Mouse (Mus musculus): ENCODE measurements around the gene Ces4a.
A peak's percentile ranks its signal among the peaks of the same experiment; 100 is the strongest.
"Not testable (repeated sequence)": the region's sequence is repeated elsewhere in the genome, so short reads cannot be mapped to it uniquely, and the experiment has no call there.

Gene Ces4a

GRCm38 (mm10) chr8:105169582-105169981, 38.0 kb downstream of the Ces4a start:
- no peak for DNase-seq (ENCODE audit: low read depth in 2 of 2, low spot score in 2 of 2)

- no peak for DNase-seq (ENCODE audit: low read depth in 2 of 2, low spot score in 2 of 2)
These were observed 38.4 kb downstream of the Ces4a start for GRCm38 (mm10) chr8:105170041-105170380.

GRCm38 (mm10) chr8:105170381-105171115, 38.9 kb downstream of the Ces4a start, which contains the start of gene Cbfb:
TSS of gene Cbfb (plus strand) at chr8:105170674.
- peak; percentile 94 to 95 for DNase-seq (ENCODE audit: low read depth in 2 of 2, low spot score in 2 of 2)

GRCm38 (mm10) chr8:105171116-105172002, 39.8 kb downstream of the Ces4a start:
- DNase-seq (ENCODE audit: low read depth in 2 of 2, low spot score in 2 of 2): peak; percentile 53

- DNase-seq (ENCODE audit: low read depth in 2 of 2, low spot score in 2 of 2): no peak
These were observed 40.4 kb downstream of the Ces4a start for GRCm38 (mm10) chr8:105172003-105172362.

- DNase-seq (ENCODE audit: low read depth in 2 of 2, low spot score in 2 of 2): not testable (repeated sequence)
These were observed 43.7 kb downstream of the Ces4a start for GRCm38 (mm10) chr8:105175287-105175686.

- no peak for DNase-seq (ENCODE audit: low read depth in 2 of 2, low spot score in 2 of 2)
These were observed 46.7 kb downstream of the Ces4a start for GRCm38 (mm10) chr8:105178211-105178800.

GRCm38 (mm10) chr8:105182201-105182600, 50.6 kb downstream of the Ces4a start:
- DNase-seq (ENCODE audit: low read depth in 2 of 2, low spot score in 2 of 2): no peak

- DNase-seq (ENCODE audit: low read depth in 2 of 2, low spot score in 2 of 2): no peak
These were observed 54.9 kb downstream of the Ces4a start for GRCm38 (mm10) chr8:105186467-105187005.

- no peak for DNase-seq (ENCODE audit: low read depth in 2 of 2, low spot score in 2 of 2)
These were observed 60.6 kb downstream of the Ces4a start for GRCm38 (mm10) chr8:105192182-105192581.

Data from CD8-positive naive resting alpha-beta T cell, adult 2 months (primary cell).